Mouse (Mus musculus): ENCODE results near the gene Ptpre.

Ptpre gene

GRCm38 (mm10) chr7:135723672-135724341, 186.5 kb downstream of the Ptpre start:
- no peak for DNase-seq (ENCODE audit: low spot score)

GRCm38 (mm10) chr7:135726707-135727106, 189.4 kb downstream of the Ptpre start:
- no peak for DNase-seq (ENCODE audit: low spot score)

DNA sequence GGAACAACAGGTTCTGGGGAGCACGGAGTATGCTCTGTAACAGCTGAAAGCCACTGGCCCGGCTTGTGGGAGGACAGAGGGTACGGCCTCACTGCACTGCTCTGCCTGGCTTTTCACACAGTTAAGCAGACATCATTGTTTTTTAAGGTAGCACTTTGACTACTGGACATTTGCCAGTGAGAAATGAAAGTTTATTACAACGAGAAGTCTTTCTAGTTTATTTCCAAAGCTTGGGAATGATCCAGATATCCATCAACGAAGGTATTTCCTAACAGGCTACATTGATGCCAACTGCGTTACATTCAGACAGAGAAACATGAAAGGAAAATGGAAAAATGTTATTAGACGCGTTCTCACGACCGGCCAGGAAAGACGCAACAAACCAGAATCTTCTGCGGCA, 190.8 kb downstream of the Ptpre start:
- DNase-seq (ENCODE audit: low spot score): no peak

DNA sequence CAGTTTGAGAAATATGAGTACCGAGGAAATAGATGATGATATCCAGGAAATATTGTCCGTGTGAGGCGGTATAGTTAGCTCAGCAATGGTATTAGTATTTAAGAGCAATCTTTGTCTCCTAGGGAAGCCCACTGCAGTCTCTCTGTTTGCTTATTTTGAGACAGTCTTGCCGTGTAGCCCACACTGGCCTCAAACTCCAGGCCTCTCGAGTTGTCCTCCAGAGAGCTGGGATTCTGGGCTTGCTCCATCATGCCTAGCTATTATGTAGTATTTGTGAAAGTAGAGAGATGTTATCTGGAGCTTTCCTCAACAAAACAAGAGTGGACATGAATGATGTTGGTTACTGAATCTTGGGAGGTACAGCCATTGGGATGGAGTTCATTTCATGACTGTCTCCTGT, 197.1 kb downstream of the Ptpre start:
- DNase-seq (ENCODE audit: low spot score): no peak

GRCm38 (mm10) chr7:135734911-135735646, 197.8 kb downstream of the Ptpre start:
- DNase-seq (ENCODE audit: low spot score): no peak

Measured in ovary, postnatal 36 days (tissue).